Mouse (Mus musculus): ENCODE measurements around the gene Ift52. TPM values are rescaled to one million over a fixed set of nuclear protein-coding genes. Genes with fewer than 3 reads are reported as not detected.

Gene Ift52
- polyA plus RNA-seq, 1 experiment from 2014 or later = 34.8 TPM

DNA sequence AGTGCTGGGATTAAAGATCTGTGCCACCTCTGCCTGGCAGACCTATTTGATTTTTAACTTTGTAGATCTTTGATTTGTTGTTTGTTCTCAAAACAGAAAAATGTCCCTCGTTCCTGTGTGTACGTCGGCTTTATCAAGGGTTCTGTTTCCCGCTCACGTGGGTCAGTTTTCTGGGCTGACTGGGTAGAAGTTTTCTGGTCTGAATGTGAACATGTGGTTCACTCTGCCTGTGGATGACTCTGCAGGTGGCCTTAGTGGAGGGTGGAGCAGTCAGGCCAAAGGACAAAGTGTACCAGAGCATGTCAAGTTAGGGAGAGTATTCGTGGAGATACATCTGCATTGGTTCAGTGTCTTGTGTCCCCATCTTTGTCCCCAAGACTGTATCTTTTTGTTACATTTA is 32.8 kb upstream of the Ift52 start:
- no peak for ATAC-seq (replicated peaks; ENCODE audit: extremely low read depth, insufficient read depth, low FRiP score)
- peaks cover 3% of the 10 kb centered on the region; the same call in 1 of the 2 replicates for H3K4me1 ChIP-seq (ENCODE audit: control insufficient read depth, insufficient read depth, low read length)
- WGBS = 76% methylated on average over 6 of the region's 6 CpGs

DNA sequence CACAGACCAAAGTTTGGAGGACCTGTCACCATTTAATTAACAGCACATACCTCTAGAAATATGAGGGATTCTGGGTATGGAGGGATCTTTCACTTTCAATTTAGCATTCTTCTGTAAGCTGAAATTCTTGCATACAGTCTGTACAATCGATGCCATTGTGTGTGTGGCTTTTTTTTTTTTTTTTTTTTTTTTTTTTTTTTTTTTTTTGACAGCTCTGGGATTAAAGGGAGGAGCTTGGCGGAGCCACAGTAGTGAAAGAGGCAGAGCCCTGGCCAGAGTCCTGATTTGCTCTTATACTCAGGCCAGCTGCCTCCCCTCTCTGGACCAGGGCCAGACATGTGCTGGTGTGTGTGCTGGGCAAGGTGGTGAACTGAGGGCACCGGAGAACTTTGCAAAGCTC is 31.2 kb upstream of the Ift52 start:
- Histone ChIP-seq H3K9me3 (replicated peaks; ENCODE audit: control insufficient read depth, low read length) (no peaks in the 10 kb centered on the region), H3K27ac (ENCODE audit: low read length) (no peak overlapping the region), H3K27me3 (ENCODE audit: control insufficient read depth, insufficient read depth, low read length) (no peaks in the 10 kb centered on the region), H3K9ac (ENCODE audit: low read length) (no peak overlapping the region), H3K36me3 (ENCODE audit: control insufficient read depth, insufficient read depth) (no peaks in the 10 kb centered on the region), H3K4me1 (ENCODE audit: control insufficient read depth, insufficient read depth, low read length) (peaks cover 3% of the 10 kb centered on the region; the same call in 1 of the 2 replicates), H3K4me2 (ENCODE audit: low read depth, low read length) (no peak overlapping the region), H3K4me3 (ENCODE audit: low read length) (no peak overlapping the region)
- ATAC-seq (replicated peaks; ENCODE audit: extremely low read depth, insufficient read depth, low FRiP score) = peak; percentile 80
- 31% methylated on average over 3 of the region's 3 CpGs for WGBS

More for the DNA sequence above, 32.8 kb upstream of the Ift52 start:
- no peak overlapping the region for H3K4me2 ChIP-seq (ENCODE audit: low read depth, low read length)
- H3K9ac ChIP-seq (ENCODE audit: low read length) = no peak overlapping the region
- H3K27ac ChIP-seq (ENCODE audit: low read length) = no peak overlapping the region
- no peaks in the 10 kb centered on the region for H3K9me3 ChIP-seq (replicated peaks; ENCODE audit: control insufficient read depth, low read length)
- H3K4me3 ChIP-seq (ENCODE audit: low read length) = no peak overlapping the region
- H3K36me3 ChIP-seq (ENCODE audit: control insufficient read depth, insufficient read depth) = no peaks in the 10 kb centered on the region
- H3K27me3 ChIP-seq (ENCODE audit: control insufficient read depth, insufficient read depth, low read length) = no peaks in the 10 kb centered on the region

DNA sequence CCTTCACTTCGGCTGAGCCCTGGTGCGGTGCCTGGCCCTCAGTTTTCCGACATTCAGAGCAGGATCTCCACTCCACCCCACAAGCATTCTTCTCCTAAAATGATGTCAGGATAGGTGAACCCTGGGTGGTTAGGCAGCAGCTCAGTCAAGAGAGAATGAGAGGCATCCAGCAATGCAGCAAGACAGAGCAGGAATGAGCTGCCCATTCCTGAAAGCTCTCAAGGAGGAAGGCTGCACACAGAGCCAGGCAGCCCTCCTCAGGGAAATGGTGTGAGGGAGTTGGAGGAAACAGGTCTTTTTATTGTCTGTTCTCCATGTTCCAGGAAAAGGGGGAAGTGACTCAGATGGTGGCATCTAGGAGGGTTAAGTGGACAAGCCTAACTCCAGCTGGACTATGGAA is 30.4 kb upstream of the Ift52 start:
- Histone ChIP-seq H3K4me1 (ENCODE audit: control insufficient read depth, insufficient read depth, low read length) (peaks cover 3% of the 10 kb centered on the region; the same call in 1 of the 2 replicates), H3K36me3 (ENCODE audit: control insufficient read depth, insufficient read depth) (no peaks in the 10 kb centered on the region), H3K9ac (ENCODE audit: low read length) (no peak overlapping the region), H3K4me3 (ENCODE audit: low read length) (no peak overlapping the region), H3K9me3 (replicated peaks; ENCODE audit: control insufficient read depth, low read length) (no peaks in the 10 kb centered on the region), H3K27ac (ENCODE audit: low read length) (no peak overlapping the region), H3K4me2 (ENCODE audit: low read depth, low read length) (no peak overlapping the region), H3K27me3 (ENCODE audit: control insufficient read depth, insufficient read depth, low read length) (no peaks in the 10 kb centered on the region)
- WGBS = 80% methylated on average over 3 of the region's 3 CpGs
- no peak for ATAC-seq (replicated peaks; ENCODE audit: extremely low read depth, insufficient read depth, low FRiP score)

DNA sequence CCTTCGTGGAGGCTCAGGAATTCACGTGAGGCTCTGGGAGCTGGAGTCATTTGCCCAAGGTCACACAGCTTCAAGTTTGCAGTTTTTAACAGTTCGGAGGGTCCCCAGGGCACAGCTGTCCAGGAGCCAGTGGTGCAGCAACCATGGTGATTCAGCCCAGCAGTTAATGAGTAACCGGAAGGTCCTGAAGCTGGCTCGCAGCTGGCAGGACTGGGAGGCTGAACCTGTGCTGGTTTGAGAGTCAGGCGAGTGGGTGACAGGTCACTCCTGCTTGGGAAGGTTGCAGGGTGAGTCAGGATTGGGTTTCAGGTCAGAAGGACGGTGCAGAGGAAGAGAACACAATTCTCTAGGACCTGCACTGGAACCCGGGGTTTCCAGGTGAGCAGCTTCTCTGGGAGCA is 29.9 kb upstream of the Ift52 start, which contains the start of gene Sgk2:
Gene Sgk2 (plus strand): TSS at position 113 of the 400 bp plus-strand sequence.
- no peaks in the 10 kb centered on the region for H3K27me3 ChIP-seq (ENCODE audit: control insufficient read depth, insufficient read depth, low read length)
- H3K36me3 ChIP-seq (ENCODE audit: control insufficient read depth, insufficient read depth) = no peaks in the 10 kb centered on the region
- H3K4me2 ChIP-seq (ENCODE audit: low read depth, low read length) = no peak within 1 kb of the TSS
- WGBS = 44% methylated on average over 8 of the region's 8 CpGs
- H3K4me1 ChIP-seq (ENCODE audit: control insufficient read depth, insufficient read depth, low read length) = peaks cover 3% of the 10 kb centered on the region; the same call in 1 of the 2 replicates
- H3K4me3 ChIP-seq (ENCODE audit: low read length) = no peak within 1 kb of the TSS
- no peaks in the 10 kb centered on the region for H3K9me3 ChIP-seq (replicated peaks; ENCODE audit: control insufficient read depth, low read length)
- no peak within 1 kb of the TSS for H3K27ac ChIP-seq (ENCODE audit: low read length)
- no peak within 1 kb of the TSS for H3K9ac ChIP-seq (ENCODE audit: low read length)
- no peak for ATAC-seq (replicated peaks; ENCODE audit: extremely low read depth, insufficient read depth, low FRiP score)

DNA sequence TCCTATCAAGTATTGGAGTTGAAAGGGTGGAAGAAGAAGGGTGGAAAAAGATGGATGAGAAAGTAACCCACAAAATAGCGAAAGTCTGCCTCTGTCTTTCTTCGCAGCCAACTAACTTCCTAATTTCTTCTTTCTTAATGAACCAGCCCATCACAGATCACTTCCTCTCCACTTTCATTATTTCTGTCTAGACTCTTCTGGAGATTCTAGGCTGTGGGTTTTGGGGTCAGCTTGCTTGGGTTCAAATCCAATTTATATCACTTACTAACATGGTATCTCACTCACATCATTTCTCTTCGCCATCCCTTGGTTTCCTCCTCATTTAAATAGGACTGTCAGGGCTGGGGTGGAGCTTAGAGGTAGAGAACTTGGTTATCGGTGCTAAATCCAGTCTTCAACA is 28.9 kb upstream of the Ift52 start:
- H3K36me3 ChIP-seq (ENCODE audit: control insufficient read depth, insufficient read depth) = no peaks in the 10 kb centered on the region
- 73% methylated on average over 4 of the region's 4 CpGs for WGBS
- H3K27ac ChIP-seq (ENCODE audit: low read length) = no peak overlapping the region
- H3K27me3 ChIP-seq (ENCODE audit: control insufficient read depth, insufficient read depth, low read length) = no peaks in the 10 kb centered on the region
- H3K9me3 ChIP-seq (replicated peaks; ENCODE audit: control insufficient read depth, low read length) = no peaks in the 10 kb centered on the region
- no peak for ATAC-seq (replicated peaks; ENCODE audit: extremely low read depth, insufficient read depth, low FRiP score)
- H3K4me1 ChIP-seq (ENCODE audit: control insufficient read depth, insufficient read depth, low read length) = peaks cover 3% of the 10 kb centered on the region; the same call in 1 of the 2 replicates
- H3K4me2 ChIP-seq (ENCODE audit: low read depth, low read length) = no peak overlapping the region
- H3K9ac ChIP-seq (ENCODE audit: low read length) = no peak overlapping the region
- H3K4me3 ChIP-seq (ENCODE audit: low read length) = no peak overlapping the region

DNA sequence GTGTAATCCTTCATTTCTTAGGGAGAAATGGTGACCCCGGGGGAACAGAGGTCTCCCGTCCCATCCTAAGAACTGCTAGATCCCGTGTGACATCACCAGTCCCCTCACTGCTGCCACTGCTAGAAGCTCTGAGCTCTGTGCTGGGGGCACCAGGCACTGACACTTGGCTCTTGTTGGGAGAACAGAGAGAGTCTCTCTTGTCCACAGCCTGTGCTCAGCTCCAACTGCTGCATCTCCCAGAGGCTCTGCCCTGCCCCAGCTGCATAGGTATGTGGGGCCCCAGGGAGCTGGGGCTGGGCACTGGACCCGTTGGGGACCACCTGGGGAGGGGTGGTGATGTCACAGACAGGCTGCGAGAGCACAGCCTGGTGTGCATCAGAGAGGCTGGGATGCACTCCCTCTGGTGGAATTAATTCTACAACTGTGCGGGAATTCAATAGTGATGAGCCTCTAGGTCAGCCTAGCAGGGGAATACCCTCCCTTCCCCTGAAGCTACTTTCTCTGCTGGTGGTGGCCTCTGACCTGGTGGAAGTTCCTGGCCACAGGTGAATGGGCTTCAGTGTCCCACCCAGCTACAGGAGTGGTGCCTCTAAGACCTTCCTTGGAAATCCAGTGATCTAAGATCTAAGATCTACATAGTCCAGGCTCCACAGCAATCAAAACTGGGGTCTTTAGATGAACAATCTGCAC is 25.6 kb upstream of the Ift52 start:
- H3K4me1 ChIP-seq (ENCODE audit: control insufficient read depth, insufficient read depth, low read length) = no peaks in the 10 kb centered on the region
- H3K27ac ChIP-seq (ENCODE audit: low read length) = no peak overlapping the region
- no peak overlapping the region for H3K4me3 ChIP-seq (ENCODE audit: low read length)
- no peaks in the 10 kb centered on the region for H3K36me3 ChIP-seq (ENCODE audit: control insufficient read depth, insufficient read depth)
- H3K4me2 ChIP-seq (ENCODE audit: low read depth, low read length) = no peak overlapping the region
- no peaks in the 10 kb centered on the region for H3K9me3 ChIP-seq (replicated peaks; ENCODE audit: control insufficient read depth, low read length)
- 30% methylated on average over 6 of the region's 6 CpGs for WGBS
- no peaks in the 10 kb centered on the region for H3K27me3 ChIP-seq (ENCODE audit: control insufficient read depth, insufficient read depth, low read length)
- H3K9ac ChIP-seq (ENCODE audit: low read length) = no peak overlapping the region
- ATAC-seq (replicated peaks; ENCODE audit: extremely low read depth, insufficient read depth, low FRiP score) = no peak

DNA sequence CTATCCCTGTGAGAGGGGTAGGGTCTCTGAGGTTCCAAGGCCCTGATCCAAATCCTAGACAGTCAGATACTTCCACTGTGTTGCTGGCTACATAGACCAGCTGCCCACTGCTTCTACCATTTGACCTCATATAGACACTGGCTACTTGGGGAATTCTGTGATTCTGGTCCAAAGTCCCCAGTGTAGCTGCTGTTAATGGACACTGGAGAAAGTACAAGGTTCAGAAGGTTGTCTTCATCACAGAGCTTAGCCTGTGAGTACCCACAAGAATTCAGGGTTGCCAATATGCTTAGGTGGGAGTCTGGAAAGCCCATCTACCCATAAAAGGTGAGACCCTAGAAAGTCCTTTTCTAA is 25.1 kb upstream of the Ift52 start:
- no peak overlapping the region for H3K4me3 ChIP-seq (ENCODE audit: low read length)
- no peak overlapping the region for H3K27ac ChIP-seq (ENCODE audit: low read length)
- H3K27me3 ChIP-seq (ENCODE audit: control insufficient read depth, insufficient read depth, low read length) = no peaks in the 10 kb centered on the region
- no peaks in the 10 kb centered on the region for H3K9me3 ChIP-seq (replicated peaks; ENCODE audit: control insufficient read depth, low read length)
- ATAC-seq (replicated peaks; ENCODE audit: extremely low read depth, insufficient read depth, low FRiP score) = no peak
- H3K4me2 ChIP-seq (ENCODE audit: low read depth, low read length) = no peak overlapping the region
- no peaks in the 10 kb centered on the region for H3K4me1 ChIP-seq (ENCODE audit: control insufficient read depth, insufficient read depth, low read length)
- no peaks in the 10 kb centered on the region for H3K36me3 ChIP-seq (ENCODE audit: control insufficient read depth, insufficient read depth)
- H3K9ac ChIP-seq (ENCODE audit: low read length) = no peak overlapping the region

DNA sequence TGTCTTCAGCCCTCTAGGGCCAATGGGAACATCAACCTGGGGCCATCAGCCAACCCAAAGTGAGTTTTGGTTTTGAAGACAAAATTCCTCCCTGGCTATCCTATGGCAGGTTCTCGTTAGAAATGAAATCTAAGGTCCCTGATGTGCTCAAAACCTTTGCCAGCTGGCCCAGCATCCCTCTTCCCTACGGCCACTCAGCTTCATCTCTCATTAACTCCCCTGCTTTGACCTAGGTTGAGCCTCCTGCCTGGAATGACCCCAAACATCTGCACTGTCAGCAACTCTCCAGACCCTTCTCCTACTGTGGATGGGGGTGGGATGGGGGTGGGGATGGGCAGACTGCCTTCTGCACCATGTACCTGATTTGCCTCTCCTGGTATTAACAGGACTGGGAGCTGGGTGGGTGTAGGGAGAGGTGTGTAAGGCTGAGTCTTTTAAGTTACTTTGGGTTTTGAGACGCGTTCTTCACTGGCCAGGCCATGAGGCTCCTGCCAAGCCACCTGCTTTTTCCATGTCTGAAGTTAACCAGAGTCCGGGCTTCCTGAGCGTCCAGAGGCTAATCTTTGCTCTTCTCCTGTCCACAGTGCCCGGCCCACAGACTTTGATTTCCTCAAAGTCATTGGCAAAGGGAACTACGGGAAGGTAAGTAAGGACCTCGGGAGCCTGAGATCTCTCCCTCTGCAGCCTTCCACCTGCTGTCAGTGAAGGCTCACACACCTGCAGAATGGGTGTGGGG is 23.1 kb upstream of the Ift52 start:
- 67% methylated on average over 9 of the region's 9 CpGs for WGBS
- H3K9ac ChIP-seq (ENCODE audit: low read length) = no peak overlapping the region

DNA sequence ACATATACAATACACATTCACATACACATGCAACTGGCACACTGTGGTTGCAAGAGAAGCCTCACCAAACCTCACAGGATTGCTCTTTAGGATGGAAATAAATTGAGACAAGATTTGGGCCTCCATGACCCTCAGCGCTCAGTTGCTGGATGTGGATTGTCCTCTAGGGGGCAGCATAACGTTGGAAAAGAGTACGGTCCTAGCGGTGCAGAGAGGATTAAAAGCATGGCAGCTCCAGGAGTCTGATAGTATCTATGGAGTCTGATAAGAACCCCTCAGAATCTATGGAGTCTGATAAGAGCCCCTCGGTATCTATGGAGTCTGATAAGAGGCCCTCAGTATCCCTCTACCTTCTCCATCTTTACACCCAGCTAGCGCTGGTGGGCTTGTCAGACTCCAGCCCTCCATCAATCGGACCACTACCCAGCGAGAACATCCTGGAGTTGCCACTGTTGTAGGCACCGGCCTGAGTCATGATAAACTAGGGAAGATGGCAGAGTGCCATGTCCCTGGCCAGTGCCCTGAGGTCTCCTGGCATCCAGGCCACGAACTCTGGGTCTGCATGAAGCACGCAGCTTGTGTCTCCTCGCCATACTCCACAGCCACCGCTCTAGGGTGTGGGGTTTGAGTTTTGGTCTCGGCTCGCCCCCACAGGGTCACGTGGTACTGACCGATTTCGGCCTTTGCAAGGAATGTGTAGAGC is 18.5 kb upstream of the Ift52 start:
- H3K27me3 ChIP-seq (ENCODE audit: control insufficient read depth, insufficient read depth, low read length) = no peaks in the 10 kb centered on the region; the same call in 1 of the 2 replicates
- H3K9ac ChIP-seq (ENCODE audit: low read length) = no peak overlapping the region
- no peaks in the 10 kb centered on the region for H3K9me3 ChIP-seq (replicated peaks; ENCODE audit: control insufficient read depth, low read length)
- peaks cover 3% of the 10 kb centered on the region; the same call in 1 of the 2 replicates for H3K4me1 ChIP-seq (ENCODE audit: control insufficient read depth, insufficient read depth, low read length)
- WGBS = 17% methylated on average over 18 of the region's 18 CpGs
- peak overlapping the region; percentile 55 for H3K4me2 ChIP-seq (ENCODE audit: low read depth, low read length)
- no peak for ATAC-seq (replicated peaks; ENCODE audit: extremely low read depth, insufficient read depth, low FRiP score)
- peak overlapping the region; percentile 24 for H3K4me3 ChIP-seq (ENCODE audit: low read length)
- no peak overlapping the region for H3K27ac ChIP-seq (ENCODE audit: low read length)
- no peaks in the 10 kb centered on the region for H3K36me3 ChIP-seq (ENCODE audit: control insufficient read depth, insufficient read depth)

More for the DNA sequence above, 23.1 kb upstream of the Ift52 start:
- Histone ChIP-seq H3K4me1 (ENCODE audit: control insufficient read depth, insufficient read depth, low read length) (peaks cover 3% of the 10 kb centered on the region; the same call in 1 of the 2 replicates), H3K36me3 (ENCODE audit: control insufficient read depth, insufficient read depth) (no peaks in the 10 kb centered on the region), H3K27ac (ENCODE audit: low read length) (no peak overlapping the region), H3K9me3 (replicated peaks; ENCODE audit: control insufficient read depth, low read length) (no peaks in the 10 kb centered on the region), H3K4me3 (ENCODE audit: low read length) (no peak overlapping the region), H3K4me2 (ENCODE audit: low read depth, low read length) (no peak overlapping the region), H3K27me3 (ENCODE audit: control insufficient read depth, insufficient read depth, low read length) (no peaks in the 10 kb centered on the region; the same call in 1 of the 2 replicates)
- no peak for ATAC-seq (replicated peaks; ENCODE audit: extremely low read depth, insufficient read depth, low FRiP score)

Measured in heart, embryonic 16.5 days (tissue).